Mouse (Mus musculus): Measurements from ENCODE around the gene Smim13.
A peak's percentile ranks its signal among the peaks of the same experiment; 100 is the strongest.
"Not testable (repeated sequence)": the region's sequence is repeated elsewhere in the genome, so short reads cannot be mapped to it uniquely, and the experiment has no call there.

Gene Smim13

DNA sequence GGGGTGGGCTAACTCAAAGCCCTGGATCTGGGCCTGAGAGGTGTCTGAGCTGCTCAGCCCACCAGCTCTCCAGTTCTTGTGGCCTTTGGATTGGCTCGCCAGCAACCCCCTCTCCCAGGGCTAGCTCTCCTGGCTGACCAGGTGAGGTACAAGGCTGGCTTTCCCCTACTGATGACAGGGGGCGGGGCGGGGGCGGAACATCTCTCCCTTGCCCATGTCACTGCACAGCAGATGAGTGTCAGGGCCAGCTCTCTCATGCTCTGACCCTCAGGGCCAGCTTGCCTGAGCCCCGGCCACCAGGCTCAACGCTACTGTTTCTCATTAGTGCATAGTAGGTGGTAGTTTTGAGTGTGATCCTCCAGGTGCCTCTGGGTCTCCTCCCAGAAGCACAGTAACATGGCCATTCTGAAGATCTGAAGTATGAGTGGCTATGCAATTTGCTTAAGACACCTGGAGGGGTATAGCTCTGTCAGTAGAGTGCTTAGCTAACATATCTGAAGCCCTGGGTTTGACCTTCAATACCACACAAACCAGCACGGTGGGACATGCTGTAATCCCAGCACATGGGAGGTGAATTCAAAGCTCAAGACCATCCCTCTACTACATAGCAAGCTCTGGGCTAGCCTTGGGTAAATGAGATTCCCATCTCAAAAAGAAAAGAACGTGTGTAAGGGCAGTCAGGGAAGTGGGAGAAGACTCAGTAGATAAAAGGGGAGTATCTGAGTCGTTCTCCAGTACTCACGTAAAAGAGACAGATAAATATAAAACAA lies 11.4 kb upstream of the Smim13 start:
- DNase-seq (ENCODE audit: low read depth), result no peak

DNA sequence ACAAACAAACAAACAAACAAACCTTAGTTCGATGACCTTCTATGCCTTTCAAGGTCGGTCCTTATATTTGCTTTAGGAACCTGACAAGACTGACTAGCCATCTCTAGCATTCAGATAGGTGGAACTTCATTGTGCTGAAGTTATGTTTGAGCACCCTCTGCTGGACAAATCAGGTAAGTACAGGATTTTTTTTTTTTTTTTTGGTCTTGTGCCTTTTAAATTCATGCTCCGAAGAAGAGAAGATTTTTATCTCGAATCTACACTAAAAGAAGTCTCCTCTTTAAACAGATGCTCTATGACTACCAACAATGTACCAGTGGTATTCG lies 10.9 kb upstream of the Smim13 start:
- DNase-seq (ENCODE audit: low read depth), result peak; percentile 85

DNA sequence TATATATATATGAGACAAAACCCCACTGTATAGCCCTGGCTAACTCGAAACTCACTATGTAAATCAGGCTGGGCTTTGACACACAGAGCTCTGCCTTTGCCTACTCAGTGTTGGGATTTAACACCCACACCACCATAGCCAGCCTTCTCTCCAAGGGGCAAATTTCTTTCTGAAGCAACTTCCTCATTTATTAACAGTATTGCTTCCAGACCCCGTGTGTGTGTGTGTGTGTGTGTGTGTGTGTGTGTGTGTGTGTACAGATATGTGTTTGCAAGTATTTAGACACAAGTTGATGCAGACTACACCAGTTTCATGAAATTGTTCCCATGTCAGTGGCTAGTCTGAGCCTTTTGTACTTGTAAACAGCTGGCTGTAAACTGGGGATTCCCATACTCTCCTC lies 8.1 kb upstream of the Smim13 start:
- DNase-seq (ENCODE audit: low read depth), result no peak

DNA sequence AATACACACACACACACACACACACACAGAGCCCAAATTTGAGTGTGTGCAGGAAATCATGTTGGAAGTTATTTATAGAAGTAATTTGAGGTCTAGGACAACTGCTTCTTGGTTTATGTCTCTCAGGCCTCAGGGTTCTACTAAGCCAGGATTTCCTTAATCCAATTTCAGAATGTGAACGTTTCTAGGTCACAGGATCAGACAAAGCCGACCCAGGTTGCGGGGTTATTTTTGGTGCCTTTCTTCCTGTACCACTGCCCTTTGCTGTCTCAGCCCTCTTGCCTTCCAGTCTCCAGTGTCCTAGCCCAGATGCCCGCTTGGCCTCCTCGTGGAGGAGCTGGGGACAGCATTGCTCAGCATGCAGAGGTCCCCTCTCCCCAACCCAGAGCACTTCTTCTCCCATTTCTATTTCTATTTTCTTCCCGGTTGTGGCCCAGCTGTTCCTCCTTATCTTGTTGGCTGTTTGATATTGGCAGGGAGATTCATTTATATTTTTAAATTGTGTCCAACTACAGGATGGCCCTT lies 5.3 kb upstream of the Smim13 start:
- DNase-seq (ENCODE audit: low read depth), result no peak

DNA sequence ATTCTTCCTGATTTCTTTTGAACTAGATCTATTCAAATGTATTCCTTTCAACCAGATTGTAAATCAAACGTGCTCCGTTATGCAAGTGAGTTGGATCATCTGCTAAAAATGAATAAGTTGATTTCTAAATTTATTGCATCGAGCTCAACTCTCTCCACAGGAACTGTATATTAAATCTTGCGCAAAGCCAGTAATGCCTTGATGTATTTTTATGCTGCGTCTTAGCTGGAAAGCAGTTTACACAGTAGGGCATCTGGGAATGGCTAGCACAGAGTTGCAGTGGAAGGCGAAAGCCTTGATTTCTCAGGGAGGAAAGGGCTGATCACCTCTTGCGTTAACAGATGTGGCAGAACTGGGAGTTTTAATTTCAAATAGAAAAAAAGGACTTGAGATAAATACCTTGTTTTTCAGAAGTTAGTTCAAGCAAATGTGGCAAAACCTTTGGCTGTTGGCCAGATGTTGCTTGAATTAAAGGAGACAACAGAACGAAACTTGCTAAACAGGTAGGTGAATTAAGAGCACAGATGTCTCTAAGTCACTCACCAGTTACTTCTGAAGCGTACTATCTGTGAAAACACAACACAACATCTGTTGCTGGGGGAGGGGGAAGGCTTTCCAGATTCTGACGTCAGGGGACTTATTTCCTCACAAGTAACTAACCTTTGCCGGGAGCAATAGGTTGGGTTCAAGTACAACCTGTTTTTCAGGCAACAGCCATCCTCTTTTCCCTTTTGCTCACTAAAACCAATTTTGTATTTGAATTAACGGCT lies 708 bp upstream of the Smim13 start:
- no peak for DNase-seq (ENCODE audit: low read depth)

DNA sequence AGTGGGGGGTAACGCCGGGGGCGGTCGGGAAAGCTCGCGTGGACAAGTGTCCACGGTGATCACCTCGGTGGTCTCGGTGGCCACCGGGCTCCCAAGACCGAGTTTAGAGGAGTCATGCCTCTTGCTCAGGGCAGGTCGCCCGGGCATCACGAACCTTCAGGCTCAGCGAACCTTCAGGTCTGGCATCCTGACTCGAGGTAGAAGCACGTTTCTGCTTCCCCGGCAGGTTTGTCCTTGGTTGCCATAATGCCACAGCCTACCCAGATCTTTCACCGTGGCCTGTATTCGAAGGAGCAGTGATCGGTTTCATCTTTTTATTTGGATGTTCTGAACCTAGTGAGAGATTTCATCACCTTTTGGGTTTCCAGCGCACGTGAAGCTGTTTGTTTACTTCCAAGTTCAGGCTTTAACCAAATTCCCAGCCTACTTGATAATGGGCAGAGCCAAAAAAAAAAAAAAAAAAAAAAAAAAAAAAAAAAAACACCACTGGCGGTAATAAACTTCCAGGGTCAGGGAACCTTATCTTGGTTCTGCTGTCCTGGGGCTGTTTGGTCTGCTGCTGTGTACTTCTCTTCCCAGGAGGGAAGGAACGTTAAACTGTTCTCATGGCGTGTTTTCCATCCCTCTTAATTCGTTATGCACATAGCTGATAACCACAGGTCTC lies 806 bp downstream of the Smim13 start:
- DNase-seq (ENCODE audit: low read depth), result peak; percentile 51

DNA sequence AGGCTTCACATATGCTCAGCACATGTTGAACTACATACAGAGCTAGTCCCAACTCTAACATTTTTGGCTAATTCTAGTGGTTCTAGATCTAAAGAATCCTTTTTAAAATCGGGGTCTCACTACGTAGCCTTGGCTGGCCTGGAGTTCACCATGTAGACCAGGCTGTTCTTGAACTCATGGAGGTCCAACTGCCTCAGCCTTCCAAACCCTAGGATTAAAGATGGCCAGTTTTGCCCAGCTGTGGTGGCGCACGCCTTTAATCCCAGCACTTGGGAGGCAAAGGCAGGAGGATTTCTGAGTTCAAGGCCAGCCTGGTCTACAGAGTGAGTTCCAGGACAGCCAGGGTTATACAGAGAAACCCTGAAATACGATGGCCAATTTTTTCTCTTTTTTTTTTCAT lies 1.6 kb downstream of the Smim13 start:
- DNase-seq (ENCODE audit: low read depth), result not testable (repeated sequence)

DNA sequence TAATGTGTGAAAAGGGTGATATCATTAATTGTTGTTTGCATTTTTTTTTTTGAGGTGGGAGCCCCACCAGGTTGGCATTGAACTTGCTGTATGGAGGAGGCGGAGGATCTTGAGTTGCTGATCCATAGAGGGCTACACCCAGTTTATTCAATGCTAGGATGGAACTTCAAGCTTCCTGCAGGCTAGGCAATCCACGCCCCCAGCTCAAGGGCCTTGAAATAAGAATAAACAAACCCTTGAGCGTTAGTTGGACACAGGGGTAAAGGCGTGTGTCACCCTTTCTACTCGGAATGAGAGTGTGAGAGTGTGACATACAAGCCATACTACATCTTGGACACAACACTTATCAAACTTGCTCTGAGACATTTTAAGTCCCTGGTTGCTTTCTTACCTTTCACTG lies 2.0 kb downstream of the Smim13 start:
- DNase-seq (ENCODE audit: low read depth), result no peak

DNA sequence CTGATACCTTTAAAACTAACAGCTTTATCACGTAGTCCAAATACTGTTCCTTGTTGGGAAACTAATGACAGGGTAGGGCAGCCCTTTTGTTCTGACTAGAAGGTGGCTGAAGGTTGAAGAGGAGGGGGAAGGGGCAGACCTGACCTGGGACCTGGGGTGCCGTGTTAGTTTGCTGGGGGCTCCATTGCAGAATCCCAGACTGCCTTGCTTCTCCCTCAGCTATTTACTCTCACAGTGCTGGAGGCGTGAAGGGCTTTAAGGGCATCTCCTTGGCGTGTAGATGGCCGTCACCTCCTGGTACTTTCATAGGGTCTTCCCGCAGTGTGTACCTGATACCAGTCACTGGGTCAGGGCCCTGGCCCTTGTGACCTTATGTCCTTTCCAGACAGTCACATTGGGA lies 2.5 kb downstream of the Smim13 start:
- no peak for DNase-seq (ENCODE audit: low read depth)

DNA sequence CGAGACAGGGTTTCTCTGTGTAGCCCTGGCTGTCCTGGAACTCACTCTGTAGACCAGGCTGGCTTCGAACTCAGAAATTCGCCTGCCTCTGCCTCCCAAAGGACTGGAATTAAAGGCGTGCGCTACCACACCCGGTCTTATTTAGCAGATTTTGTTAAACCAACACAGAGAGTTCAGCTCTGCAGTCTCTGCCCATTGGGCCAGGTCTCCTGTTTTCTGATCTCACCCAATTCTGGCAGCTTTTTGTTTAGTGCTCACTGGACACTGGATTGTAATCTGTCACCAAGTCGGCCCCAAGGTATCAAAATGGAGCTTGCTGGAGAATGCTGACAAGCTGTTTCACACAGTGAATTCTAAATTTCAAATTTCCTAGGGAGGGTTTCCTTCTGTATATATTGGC lies 3.1 kb downstream of the Smim13 start:
- DNase-seq (ENCODE audit: low read depth), result no peak

DNA sequence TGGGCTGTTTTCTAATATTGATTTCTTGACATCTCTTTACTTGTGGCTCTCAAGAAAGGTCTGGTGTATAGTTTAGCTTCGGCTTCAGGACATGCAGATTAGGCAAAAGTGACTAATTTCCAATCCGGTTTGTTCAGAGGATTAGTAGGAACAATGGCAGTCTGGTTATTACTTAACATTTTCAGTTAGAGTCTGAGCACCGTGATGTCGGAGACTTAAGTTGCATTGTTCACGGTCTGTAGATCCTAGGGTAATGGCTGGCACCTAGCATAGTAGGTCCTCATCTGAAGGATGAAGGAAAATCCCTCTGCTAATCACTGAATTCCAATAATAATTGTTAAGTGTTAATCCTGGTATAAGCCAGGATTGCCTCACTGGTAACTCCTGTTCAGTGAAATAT lies 6.5 kb downstream of the Smim13 start:
- no peak for DNase-seq (ENCODE audit: low read depth)

DNA sequence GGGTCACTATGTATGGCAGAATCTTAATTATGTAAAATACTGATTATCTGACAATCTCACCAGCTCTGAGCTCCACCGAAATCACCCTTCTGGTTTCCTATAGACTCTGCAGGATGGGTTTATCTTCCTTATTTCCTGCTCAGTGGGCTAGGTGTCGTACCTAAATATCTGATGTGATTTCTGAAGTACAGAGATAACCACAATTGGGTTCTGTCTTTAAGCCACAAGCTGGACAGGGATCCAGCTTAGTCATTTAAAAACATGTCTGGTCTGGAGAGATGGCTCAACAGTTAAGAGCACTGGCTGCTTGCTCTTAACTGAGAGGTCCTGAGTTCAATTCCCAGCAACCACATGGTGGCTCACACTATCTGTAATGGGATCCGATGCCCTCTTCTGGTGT lies 7.3 kb downstream of the Smim13 start:
- no peak for DNase-seq (ENCODE audit: low read depth)

DNA sequence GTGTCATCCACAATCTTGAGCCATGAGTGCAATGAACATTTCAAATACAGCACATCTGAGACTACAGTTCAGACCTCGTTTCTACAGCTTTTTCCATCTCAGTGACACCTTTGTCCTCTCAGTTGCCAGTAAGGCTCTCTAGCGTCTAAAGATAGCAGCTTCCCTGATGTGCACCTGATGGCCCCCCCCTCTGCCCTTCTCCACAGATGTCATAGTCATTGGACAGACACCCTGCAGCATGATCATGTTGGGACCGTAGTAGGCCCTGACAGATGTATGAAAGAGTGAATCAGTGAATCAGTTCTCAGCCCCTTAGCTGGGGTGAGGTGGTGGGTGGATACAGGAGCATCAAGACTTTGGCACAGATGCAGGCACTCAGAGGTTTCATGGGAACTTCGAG lies 8.2 kb downstream of the Smim13 start:
- no peak for DNase-seq (ENCODE audit: low read depth)

DNA sequence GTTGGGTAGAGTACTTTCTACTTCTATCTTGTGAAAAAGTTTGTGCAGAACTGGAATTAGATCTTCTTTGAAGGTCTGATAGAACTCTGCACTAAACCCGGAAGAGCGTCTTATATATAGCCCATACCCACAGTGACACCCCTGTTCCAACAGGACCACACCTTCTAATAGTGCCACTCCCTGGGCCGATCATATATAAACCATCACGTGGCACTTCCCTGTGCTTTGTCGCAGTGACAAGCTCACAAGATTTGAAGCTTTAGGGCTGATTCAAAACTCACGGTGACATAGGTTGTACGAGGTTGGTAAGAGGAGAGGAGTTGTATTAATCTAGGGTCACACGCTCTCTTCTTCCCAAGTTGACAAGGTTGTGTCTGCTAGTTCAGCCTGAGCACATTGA lies 12.0 kb downstream of the Smim13 start:
- DNase-seq (ENCODE audit: low read depth), result not testable (repeated sequence)

DNA sequence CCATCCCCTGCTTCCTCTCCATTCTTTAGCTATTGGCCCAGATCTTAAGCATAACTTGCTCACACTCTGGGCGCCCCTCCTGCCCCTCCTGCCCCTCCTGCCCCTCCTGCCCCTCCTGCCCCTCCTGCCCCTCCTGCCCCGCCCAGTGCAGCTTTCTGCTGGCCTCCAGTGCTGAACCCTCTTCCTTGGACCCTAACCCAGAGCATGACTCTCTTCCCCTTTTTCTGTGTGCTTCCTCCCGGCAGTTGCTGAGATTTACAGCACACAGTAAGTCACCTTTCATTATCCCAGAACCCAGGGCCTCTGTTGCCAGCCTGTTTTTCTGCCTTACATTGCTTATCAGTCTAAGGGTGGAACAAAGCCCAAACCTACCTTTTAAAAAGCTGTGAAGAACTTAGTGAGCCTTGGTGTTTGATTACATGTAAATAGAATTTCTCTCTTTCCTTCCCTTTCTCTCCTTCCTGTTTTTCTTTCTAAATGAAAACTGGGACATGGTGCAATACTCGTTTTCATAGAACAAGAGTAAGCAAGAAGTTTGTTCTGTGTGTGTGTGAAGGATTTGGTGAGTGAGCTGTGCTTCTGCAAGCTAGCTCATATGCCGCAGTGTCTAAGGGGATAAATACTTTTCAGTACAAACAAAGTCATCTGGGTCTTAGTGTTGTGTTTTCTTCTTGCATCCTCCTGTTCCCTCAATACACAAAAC lies 13.8 kb downstream of the Smim13 start:
- DNase-seq (ENCODE audit: low read depth), result no peak

DNA sequence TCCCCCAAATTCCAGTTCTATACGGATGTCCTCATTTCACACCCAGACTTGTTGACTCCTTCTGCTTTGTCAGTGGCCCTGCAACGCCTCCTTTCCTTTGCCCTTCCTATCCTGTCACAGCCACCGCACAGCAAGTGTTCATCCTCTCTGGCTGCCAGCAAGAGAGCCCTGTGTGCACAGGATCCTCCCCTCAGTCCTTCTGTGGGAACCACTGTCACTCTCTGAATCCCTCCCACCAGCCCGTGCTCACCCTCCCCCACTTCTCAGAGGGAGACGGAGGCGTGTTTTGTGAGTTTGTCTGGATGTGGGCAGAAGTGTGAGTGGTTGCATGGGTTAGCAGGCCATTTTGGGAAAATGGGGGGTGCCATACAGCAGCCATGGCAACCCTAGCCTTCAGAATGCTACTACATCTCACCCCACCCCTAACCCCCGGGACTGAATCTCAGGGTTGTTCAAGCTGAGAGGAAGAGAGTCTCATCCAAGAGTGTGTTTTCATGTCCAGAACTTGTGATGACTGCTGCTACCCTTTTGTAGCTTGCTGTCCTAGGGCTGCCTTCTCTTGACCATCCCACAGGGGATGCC lies 18.3 kb downstream of the Smim13 start:
- DNase-seq (ENCODE audit: low read depth), result no peak

DNA sequence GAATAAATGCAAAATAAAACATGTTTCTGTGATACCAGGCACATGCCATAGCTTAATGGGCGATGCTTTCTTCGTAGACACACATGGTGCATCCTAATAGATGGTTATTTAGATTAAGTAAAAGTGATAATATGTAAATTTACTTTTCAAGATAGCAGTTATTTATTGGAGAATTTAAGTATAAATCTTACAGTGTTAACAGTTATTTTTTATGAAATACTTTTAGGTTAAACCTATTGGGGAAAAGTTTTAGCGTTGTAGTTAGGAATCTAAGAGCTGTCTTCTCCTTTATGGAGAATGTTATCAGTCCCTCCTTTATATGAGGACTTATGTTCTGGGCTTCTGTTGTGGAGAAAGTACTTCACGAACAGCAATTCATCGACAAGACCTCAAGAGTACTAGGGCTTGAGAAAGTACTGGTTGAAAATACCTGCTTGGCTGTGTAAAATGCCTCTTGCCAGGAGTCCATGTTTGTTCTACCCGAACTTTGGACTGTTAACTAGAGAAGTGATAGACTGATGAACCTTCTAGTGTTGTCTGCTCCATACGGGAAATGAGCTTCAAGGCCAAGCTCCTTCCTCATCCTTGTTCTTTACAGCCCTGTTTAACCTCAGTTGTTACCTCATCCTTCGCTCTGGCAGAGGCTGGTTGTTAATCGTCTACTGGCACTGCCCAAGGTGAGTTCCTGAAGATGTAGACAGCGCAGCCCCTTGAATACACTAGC lies 24.4 kb downstream of the Smim13 start, which contains the start of gene Gm17364:
TSS of gene Gm17364 (minus strand) at position 51 of the 724 bp plus-strand sequence.
- no peak for DNase-seq (ENCODE audit: low read depth)

DNA sequence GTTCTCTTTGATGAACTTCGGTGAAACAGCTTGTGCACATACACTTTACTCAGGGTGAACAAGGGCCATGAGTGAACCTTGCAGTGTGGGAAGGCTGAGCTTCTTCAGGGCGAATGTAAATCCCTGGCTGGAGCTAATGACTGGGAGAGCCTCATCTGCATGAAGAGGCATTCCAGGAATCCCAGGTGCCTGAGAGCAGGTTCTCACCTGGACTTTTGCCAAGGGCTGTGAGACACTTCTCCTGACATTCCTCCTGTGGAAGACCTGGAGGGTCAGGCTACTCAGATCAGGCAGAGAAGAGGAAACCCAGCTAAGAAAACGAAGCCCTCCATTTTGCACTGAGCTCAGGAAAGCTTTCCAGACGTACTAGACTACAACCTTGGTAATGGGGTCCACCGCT lies 31.1 kb downstream of the Smim13 start:
- no peak for DNase-seq (ENCODE audit: low read depth)

DNA sequence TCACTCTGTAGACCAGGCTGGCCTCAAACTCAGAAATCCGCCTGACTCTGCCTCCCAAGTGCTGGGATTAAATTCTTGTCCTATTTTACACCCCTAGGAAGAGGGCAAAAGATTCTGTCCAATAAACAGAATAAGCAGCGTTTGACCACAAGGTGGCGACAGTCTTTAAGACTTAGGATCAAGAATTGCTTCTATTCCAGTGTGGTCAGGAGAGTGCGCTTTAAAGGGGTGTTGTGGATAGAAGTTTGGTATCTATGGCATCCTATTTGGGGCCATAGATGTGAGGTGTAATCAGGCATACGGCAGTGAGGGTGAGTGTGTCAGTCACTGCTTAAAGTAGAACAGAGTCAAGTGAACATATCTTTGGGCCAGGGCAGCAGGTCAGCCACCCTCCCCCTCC lies 33.6 kb downstream of the Smim13 start:
- DNase-seq (ENCODE audit: low read depth), result peak; percentile 87

DNA sequence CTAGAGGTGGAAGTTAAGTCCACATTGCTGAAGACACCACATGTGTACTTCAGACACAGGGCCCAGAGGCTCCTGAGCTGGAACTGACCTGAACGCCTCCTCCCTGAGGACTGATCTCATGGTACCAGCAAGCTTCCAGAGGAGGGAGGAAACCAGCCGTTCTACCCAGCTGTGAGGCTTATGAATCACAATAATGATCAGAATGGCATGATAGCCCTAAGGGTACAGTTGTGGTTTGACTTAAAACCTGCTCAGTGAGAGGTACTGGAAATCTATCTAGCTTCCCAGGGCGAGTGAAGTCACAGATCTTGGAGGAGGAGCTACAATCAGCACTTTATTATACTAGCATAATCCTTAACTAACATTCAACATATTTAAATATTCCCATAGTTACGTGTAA lies 35.8 kb downstream of the Smim13 start:
- DNase-seq (ENCODE audit: low read depth), result no peak

DNA sequence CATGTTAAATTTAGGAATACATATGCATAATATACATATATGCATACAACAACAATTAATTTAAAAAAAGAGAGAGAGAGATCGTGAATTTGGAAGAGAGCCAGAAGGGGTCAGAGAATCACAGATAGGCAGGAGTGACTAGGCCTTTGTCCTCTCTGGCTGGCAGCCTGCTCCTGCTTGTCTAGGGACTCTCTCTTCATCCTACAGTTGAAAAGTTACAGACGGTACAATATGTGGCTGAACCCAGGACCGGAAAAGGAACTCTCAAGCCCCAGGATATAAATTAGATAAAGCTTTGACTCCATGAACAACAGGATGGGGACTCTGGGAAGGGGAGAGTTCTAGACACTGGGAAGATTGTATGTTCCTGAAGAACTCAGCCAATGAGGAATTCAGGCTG lies 36.6 kb downstream of the Smim13 start:
- no peak for DNase-seq (ENCODE audit: low read depth)
